Mouse (Mus musculus) forebrain, embryonic 13.5 days (tissue): ENCODE measurements around the gene Smurf1. TPM values are rescaled to one million over a fixed set of nuclear protein-coding genes. Genes with fewer than 3 reads are reported as not detected.

ENCODE experiments used
- ATAC-seq: fragments of 200-750 bp; cut with Nextera tagmentation; 2 replicates; pipeline ENCODE4 v1.8.0; 2017
- H3K27ac ChIP-seq: fragments of 300-500 bp; sonication (generic); 2 replicates; pipeline ENCODE4 v1.5.1; 2015; ENCODE audit warnings: inconsistent platforms, mild to moderate bottlenecking, moderate library complexity
- H3K27me3 ChIP-seq: fragments of 300-500 bp; sonication (generic); 2 replicates; pipeline ENCODE4 v1.6.1; 2015; ENCODE audit warnings: mild to moderate bottlenecking, inconsistent platforms
- H3K36me3 ChIP-seq: fragments of 300-500 bp; sonication (generic); 2 replicates; pipeline ENCODE4 v1.6.1; 2015; ENCODE audit warnings: mild to moderate bottlenecking, inconsistent platforms; ENCODE audit not compliant: poor library complexity, severe bottlenecking
- H3K4me1 ChIP-seq: fragments of 300-500 bp; sonication (generic); 2 replicates; pipeline ENCODE4 v1.6.1; 2015; ENCODE audit warnings: inconsistent platforms
- H3K4me2 ChIP-seq: fragments of 300-500 bp; sonication (generic); 2 replicates; pipeline ENCODE4 v1.6.1; 2015; ENCODE audit warnings: inconsistent platforms, mild to moderate bottlenecking, moderate library complexity
- H3K4me3 ChIP-seq: fragments of 300-500 bp; sonication (generic); 2 replicates; pipeline ENCODE4 v1.5.1; 2015; ENCODE audit warnings: mild to moderate bottlenecking, inconsistent platforms
- H3K9ac ChIP-seq: fragments of 300-500 bp; sonication (generic); 2 replicates; pipeline ENCODE4 v1.6.1; 2015; ENCODE audit warnings: mild to moderate bottlenecking, inconsistent platforms
- H3K9me3 ChIP-seq: fragments of 300-500 bp; sonication (generic); replicated peaks from 2 replicates; pipeline ENCODE4 v1.6.1; 2016; ENCODE audit warnings: inconsistent platforms
- WGBS: fragments of 180-500 bp; shearing (Covaris S2); methylation state at CpG from one replicate; pipeline ENCODE4 v1.1.7; 2015; 5-methylcytosine and 5-hydroxymethylcytosine counted together
- polyA plus RNA-seq: library from polyadenylated mRNA; unstranded; fragments of >200 nt; fragmentation: Nextera tagmentation; extraction: Ambion mirVana; gene quantifications from 2 replicates; pipeline ENCODE4 v1.2.1, GENCODE M21; 2015

Smurf1 gene
- polyA plus RNA-seq, 1 experiment from 2014 or later: 16.8 TPM

- Histone ChIP-seq H3K9me3 (no peaks in the 10 kb centered on the region), H3K9ac (no peak overlapping the region), H3K27ac (no peak overlapping the region), H3K4me1 (peaks cover 22% of the 10 kb centered on the region), H3K36me3 (no peaks in the 10 kb centered on the region), H3K4me2 (no peak overlapping the region), H3K27me3 (no peaks in the 10 kb centered on the region), H3K4me3 (no peak overlapping the region)
- 82% methylated on average over 4 of the region's 4 CpGs for WGBS
- no peak for ATAC-seq
Measured at GRCm38 (mm10) chr5:144909521-144909920, 56.1 kb downstream of the Smurf1 start.

- no peaks in the 10 kb centered on the region for H3K9me3 ChIP-seq
- no peak overlapping the region for H3K27ac ChIP-seq
- H3K36me3 ChIP-seq: no peaks in the 10 kb centered on the region
- H3K4me2 ChIP-seq: no peak overlapping the region
- 58% methylated on average over 2 of the region's 2 CpGs for WGBS
- ATAC-seq: no peak
- H3K27me3 ChIP-seq: no peaks in the 10 kb centered on the region
- H3K4me1 ChIP-seq: peaks cover 6% of the 10 kb centered on the region
- no peak overlapping the region for H3K4me3 ChIP-seq
- no peak overlapping the region for H3K9ac ChIP-seq
Measured at GRCm38 (mm10) chr5:144907591-144907990, 58.1 kb downstream of the Smurf1 start.

GRCm38 (mm10) chr5:144904356-144905134, 61.1 kb downstream of the Smurf1 start:
- H3K27me3 ChIP-seq: no peaks in the 10 kb centered on the region
- no peak overlapping the region for H3K9ac ChIP-seq
- H3K36me3 ChIP-seq: peaks cover 13% of the 10 kb centered on the region
- no peak overlapping the region for H3K27ac ChIP-seq
- no peaks in the 10 kb centered on the region for H3K9me3 ChIP-seq
- H3K4me2 ChIP-seq: no peak overlapping the region
- no peak for ATAC-seq
- peaks cover 5% of the 10 kb centered on the region; the same call in 1 of the 2 replicates for H3K4me1 ChIP-seq
- WGBS: 81% methylated on average over 12 of the region's 12 CpGs
- H3K4me3 ChIP-seq: no peak overlapping the region

- no peaks in the 10 kb centered on the region for H3K27me3 ChIP-seq
- H3K36me3 ChIP-seq: peaks cover 27% of the 10 kb centered on the region
- no peak overlapping the region for H3K4me2 ChIP-seq
- no peak overlapping the region for H3K9ac ChIP-seq
- WGBS: 75% methylated on average over 10 of the region's 10 CpGs
- H3K4me1 ChIP-seq: peaks cover 17% of the 10 kb centered on the region; the same call in 1 of the 2 replicates
- no peak overlapping the region for H3K27ac ChIP-seq
- no peaks in the 10 kb centered on the region for H3K9me3 ChIP-seq
- ATAC-seq: no peak
- no peak overlapping the region for H3K4me3 ChIP-seq
Measured at GRCm38 (mm10) chr5:144901791-144902190, 63.9 kb downstream of the Smurf1 start.

- no peak for ATAC-seq
- WGBS: 84% methylated on average over 7 of the region's 7 CpGs
Measured at GRCm38 (mm10) chr5:144901035-144901434, 64.6 kb downstream of the Smurf1 start.

GRCm38 (mm10) chr5:144898448-144899052, 67.1 kb downstream of the Smurf1 start:
- no peak overlapping the region for H3K9ac ChIP-seq
- H3K4me3 ChIP-seq: no peak overlapping the region
- no peak overlapping the region for H3K27ac ChIP-seq
- no peak for ATAC-seq
- H3K36me3 ChIP-seq: peaks cover 56% of the 10 kb centered on the region
- no peaks in the 10 kb centered on the region for H3K9me3 ChIP-seq
- H3K4me2 ChIP-seq: no peak overlapping the region
- 48% methylated on average over 7 of the region's 7 CpGs for WGBS
- peaks cover 17% of the 10 kb centered on the region; the same call in 1 of the 2 replicates for H3K4me1 ChIP-seq
- H3K27me3 ChIP-seq: no peaks in the 10 kb centered on the region

More at GRCm38 (mm10) chr5:144901035-144901434, 64.6 kb downstream of the Smurf1 start:
- Histone ChIP-seq H3K27ac (no peak overlapping the region), H3K4me2 (no peak overlapping the region), H3K9me3 (no peaks in the 10 kb centered on the region), H3K36me3 (peaks cover 35% of the 10 kb centered on the region), H3K27me3 (no peaks in the 10 kb centered on the region), H3K4me3 (no peak overlapping the region), H3K9ac (no peak overlapping the region), H3K4me1 (peaks cover 17% of the 10 kb centered on the region; the same call in 1 of the 2 replicates)

GRCm38 (mm10) chr5:144897881-144898280, 67.8 kb downstream of the Smurf1 start:
- 0 out of 2 replicates have a peak overlapping the region, but pooled peaks have one; percentile 7 for H3K27ac ChIP-seq
- H3K4me3 ChIP-seq: no peak overlapping the region
- H3K9ac ChIP-seq: no peak overlapping the region
- H3K27me3 ChIP-seq: no peaks in the 10 kb centered on the region
- peaks cover 17% of the 10 kb centered on the region; the same call in 1 of the 2 replicates for H3K4me1 ChIP-seq
- ATAC-seq: peak; percentile 55; the same call in 1 of the 2 replicates
- no peak overlapping the region for H3K4me2 ChIP-seq
- H3K36me3 ChIP-seq: peaks cover 62% of the 10 kb centered on the region
- H3K9me3 ChIP-seq: no peaks in the 10 kb centered on the region
- 10% methylated on average over 7 of the region's 7 CpGs for WGBS

GRCm38 (mm10) chr5:144891276-144891675, 74.4 kb downstream of the Smurf1 start:
- Histone ChIP-seq H3K9ac (no peak overlapping the region), H3K4me3 (no peak overlapping the region), H3K9me3 (no peaks in the 10 kb centered on the region), H3K4me2 (no peak overlapping the region), H3K36me3 (peaks cover 91% of the 10 kb centered on the region), H3K27ac (no peak overlapping the region), H3K4me1 (no peaks in the 10 kb centered on the region), H3K27me3 (no peaks in the 10 kb centered on the region)
- 83% methylated on average over 11 of the region's 11 CpGs for WGBS
- no peak for ATAC-seq

GRCm38 (mm10) chr5:144885968-144886650, 79.5 kb downstream of the Smurf1 start:
- 92% methylated on average over 9 of the region's 9 CpGs for WGBS
- H3K27me3 ChIP-seq: no peaks in the 10 kb centered on the region
- no peaks in the 10 kb centered on the region for H3K4me1 ChIP-seq
- no peak overlapping the region for H3K9ac ChIP-seq
- no peak overlapping the region for H3K4me3 ChIP-seq
- H3K9me3 ChIP-seq: no peaks in the 10 kb centered on the region
- no peak overlapping the region for H3K4me2 ChIP-seq
- ATAC-seq: no peak
- peaks cover 92% of the 10 kb centered on the region for H3K36me3 ChIP-seq
- H3K27ac ChIP-seq: no peak overlapping the region

- ATAC-seq: no peak
- Histone ChIP-seq H3K27ac (no peak overlapping the region), H3K9me3 (no peaks in the 10 kb centered on the region), H3K4me3 (no peak overlapping the region), H3K9ac (no peak overlapping the region), H3K4me1 (no peaks in the 10 kb centered on the region), H3K4me2 (no peak overlapping the region), H3K36me3 (peaks cover 95% of the 10 kb centered on the region), H3K27me3 (no peaks in the 10 kb centered on the region)
- 82% methylated on average over 13 of the region's 13 CpGs for WGBS
Measured at GRCm38 (mm10) chr5:144884629-144885217, 80.9 kb downstream of the Smurf1 start.

- Histone ChIP-seq H3K27me3 (no peaks in the 10 kb centered on the region), H3K4me1 (no peaks in the 10 kb centered on the region), H3K4me3 (no peak overlapping the region), H3K9ac (no peak overlapping the region), H3K36me3 (peaks cover 91% of the 10 kb centered on the region), H3K4me2 (no peak overlapping the region), H3K27ac (no peak overlapping the region), H3K9me3 (no peaks in the 10 kb centered on the region)
- ATAC-seq: no peak
- WGBS: 88% methylated on average over 14 of the region's 14 CpGs
Measured at GRCm38 (mm10) chr5:144881670-144882399, 83.8 kb downstream of the Smurf1 start.
